Mouse (Mus musculus) midbrain, embryonic 14.5 days (tissue): Measurements from ENCODE around the gene Mgat4e. TPM values are rescaled to one million over a fixed set of nuclear protein-coding genes. Genes with fewer than 3 reads are reported as not detected.
"Not testable (repeated sequence)": the region's sequence is repeated elsewhere in the genome, so short reads cannot be mapped to it uniquely, and the experiment has no call there.

Source experiments
- ATAC-seq: fragments of 200-750 bp; cut with Nextera tagmentation; 2 replicates; pipeline ENCODE4 v1.8.0; 2017; ENCODE audit warnings: moderate number of reproducible peaks, moderate library complexity; ENCODE audit not compliant: low FRiP score, low TSS enrichment
- DNase-seq: peaks from one replicate; pipeline ENCODE4 v3.0.0-alpha.2; 2015
- H3K27ac ChIP-seq: fragments of 300-500 bp; sonication (generic); replicated peaks from 2 replicates; pipeline ENCODE4 v1.5.1; 2014; ENCODE audit warnings: mild to moderate bottlenecking, low read depth, low read length, moderate library complexity
- H3K27me3 ChIP-seq: fragments of 300-500 bp; sonication (generic); 2 replicates; pipeline ENCODE4 v1.6.1; 2014; ENCODE audit warnings: low read length, control low read depth, mixed read lengths; ENCODE audit not compliant: control insufficient read depth, insufficient read depth
- H3K36me3 ChIP-seq: fragments of 300-500 bp; sonication (generic); 2 replicates; pipeline ENCODE4 v1.6.1; 2014; ENCODE audit warnings: low read length, control low read depth; ENCODE audit not compliant: control insufficient read depth, insufficient read depth
- H3K4me1 ChIP-seq: fragments of 300-500 bp; sonication (generic); 2 replicates; pipeline ENCODE4 v1.6.1; 2014; ENCODE audit warnings: mild to moderate bottlenecking, antibody characterized with exemption, low read length, control low read depth; ENCODE audit not compliant: control insufficient read depth, insufficient read depth
- H3K4me2 ChIP-seq: fragments of 300-500 bp; sonication (generic); 2 replicates; pipeline ENCODE4 v1.6.1; 2014; ENCODE audit warnings: mild to moderate bottlenecking, low read length, moderate library complexity
- H3K4me3 ChIP-seq: fragments of 300-500 bp; sonication (generic); replicated peaks from 2 replicates; pipeline ENCODE4 v1.5.1; 2014; ENCODE audit warnings: low read depth, low read length
- H3K9ac ChIP-seq: fragments of 300-500 bp; sonication (generic); replicated peaks from 2 replicates; pipeline ENCODE4 v1.6.1; 2014; ENCODE audit warnings: mild to moderate bottlenecking, low read length, moderate library complexity
- H3K9me3 ChIP-seq: fragments of 300-500 bp; sonication (generic); 2 replicates; pipeline ENCODE4 v1.6.1; 2016; ENCODE audit warnings: low read length, control low read depth, mixed read lengths; ENCODE audit not compliant: control insufficient read depth
- WGBS: fragments of 180-500 bp; shearing (Covaris S2); extraction: QIAGEN DNeasy Blood & Tissue Kit; methylation state at CpG from one replicate; pipeline ENCODE4 v1.1.7; 2014; 5-methylcytosine and 5-hydroxymethylcytosine counted together
- polyA plus RNA-seq: library from polyadenylated mRNA; unstranded; fragments of >200 nt; fragmentation: Nextera tagmentation; extraction: Ambion mirVana; gene quantifications from 2 replicates; pipeline ENCODE4 v1.2.1, GENCODE M21; 2014

Gene Mgat4e
- polyA plus RNA-seq, 1 experiment from 2014 or later, result not detected

GRCm38 (mm10) chr1:134551869-134552268 is 2.4 kb upstream of the Mgat4e start:
- Histone ChIP-seq H3K9me3 (no peaks in the 10 kb centered on the region), H3K4me1 (0 out of 2 replicates have a peak, but pooled peaks cover 3% of the 10 kb centered on the region), H3K27me3 (no peaks in the 10 kb centered on the region), H3K9ac (no peak overlapping the region), H3K27ac (no peak overlapping the region), H3K4me2 (no peak overlapping the region), H3K4me3 (no peak overlapping the region), H3K36me3 (no peaks in the 10 kb centered on the region)
- ATAC-seq (no peak), DNase-seq (no peak)
- WGBS, result 89% methylated on average over 3 of the region's 3 CpGs

- Histone ChIP-seq H3K9ac (no peak overlapping the region), H3K4me2 (no peak overlapping the region)
Measured at GRCm38 (mm10) chr1:134548231-134548630, 1.3 kb downstream of the Mgat4e start.

GRCm38 (mm10) chr1:134540610-134541009 is 8.9 kb downstream of the Mgat4e start:
- H3K4me1 ChIP-seq, result no peaks in the 10 kb centered on the region
- WGBS, result 90% methylated on average over 10 of the region's 10 CpGs

More at GRCm38 (mm10) chr1:134548231-134548630, 1.3 kb downstream of the Mgat4e start:
- H3K4me3 ChIP-seq, result no peak overlapping the region
- 65% methylated on average over 4 of the region's 4 CpGs for whole genome bisulfite sequencing
- no peaks in the 10 kb centered on the region for H3K4me1 ChIP-seq
- DNase-seq, result no peak
- no peak for ATAC-seq
- H3K27me3 ChIP-seq, result no peaks in the 10 kb centered on the region
- H3K36me3 ChIP-seq, result no peaks in the 10 kb centered on the region
- H3K9me3 ChIP-seq, result peaks cover 6% of the 10 kb centered on the region; the same call in 1 of the 2 replicates
- no peak overlapping the region for H3K27ac ChIP-seq

GRCm38 (mm10) chr1:134535513-134535912 is 14.0 kb downstream of the Mgat4e start:
- Histone ChIP-seq H3K4me3 (no peak overlapping the region), H3K27me3 (no peaks in the 10 kb centered on the region), H3K4me1 (no peaks in the 10 kb centered on the region), H3K9me3 (no peaks in the 10 kb centered on the region), H3K27ac (no peak overlapping the region), H3K9ac (no peak overlapping the region), H3K36me3 (no peaks in the 10 kb centered on the region), H3K4me2 (no peak overlapping the region)
- ATAC-seq, result no peak
- WGBS, result 73% methylated on average over 3 of the region's 3 CpGs
- no peak for DNase-seq

More at GRCm38 (mm10) chr1:134540610-134541009, 8.9 kb downstream of the Mgat4e start:
- no peak overlapping the region for H3K4me3 ChIP-seq
- ATAC-seq (no peak), DNase-seq (no peak)
- H3K27ac ChIP-seq, result no peak overlapping the region
- no peaks in the 10 kb centered on the region for H3K36me3 ChIP-seq
- no peak overlapping the region for H3K9ac ChIP-seq
- peaks cover 6% of the 10 kb centered on the region; the same call in 1 of the 2 replicates for H3K9me3 ChIP-seq
- no peaks in the 10 kb centered on the region for H3K27me3 ChIP-seq
- H3K4me2 ChIP-seq, result no peak overlapping the region

- H3K9me3 ChIP-seq, result no peaks in the 10 kb centered on the region
- H3K27ac ChIP-seq, result no peak overlapping the region
- H3K4me3 ChIP-seq, result no peak overlapping the region
- H3K4me1 ChIP-seq, result no peaks in the 10 kb centered on the region
- DNase-seq (no peak), ATAC-seq (no peak)
- H3K4me2 ChIP-seq, result no peak overlapping the region
- no peaks in the 10 kb centered on the region for H3K36me3 ChIP-seq
- H3K27me3 ChIP-seq, result no peaks in the 10 kb centered on the region
- no peak overlapping the region for H3K9ac ChIP-seq
- 100% methylated on average over 1 of the region's 1 CpGs for WGBS
Measured at GRCm38 (mm10) chr1:134535054-134535453, 14.4 kb downstream of the Mgat4e start.

- H3K4me3 ChIP-seq, H3K4me1 ChIP-seq, ATAC-seq, H3K27me3 ChIP-seq, H3K36me3 ChIP-seq, H3K4me2 ChIP-seq, H3K27ac ChIP-seq, DNase-seq, H3K9ac ChIP-seq, H3K9me3 ChIP-seq: not testable (repeated sequence)
- 94% methylated on average over 10 of the region's 10 CpGs for WGBS
Measured at GRCm38 (mm10) chr1:134533710-134534109, 15.8 kb downstream of the Mgat4e start.

GRCm38 (mm10) chr1:134530618-134531017 is 18.9 kb downstream of the Mgat4e start:
- H3K4me1 ChIP-seq, result no peaks in the 10 kb centered on the region
- H3K36me3 ChIP-seq, result no peaks in the 10 kb centered on the region
- H3K9ac ChIP-seq, result no peak overlapping the region
- H3K9me3 ChIP-seq, result no peaks in the 10 kb centered on the region
- no peak overlapping the region for H3K27ac ChIP-seq
- DNase-seq (no peak), ATAC-seq (no peak)
- H3K4me3 ChIP-seq, result no peak overlapping the region
- 80% methylated on average over 6 of the region's 6 CpGs for WGBS
- H3K27me3 ChIP-seq, result no peaks in the 10 kb centered on the region
- no peak overlapping the region for H3K4me2 ChIP-seq

- no peak for DNase-seq
- 85% methylated on average over 6 of the region's 6 CpGs for WGBS
Measured at GRCm38 (mm10) chr1:134526752-134527151, 22.7 kb downstream of the Mgat4e start.

GRCm38 (mm10) chr1:134525015-134525414 is 24.5 kb downstream of the Mgat4e start:
- Histone ChIP-seq H3K36me3 (no peaks in the 10 kb centered on the region), H3K4me2 (no peak overlapping the region), H3K27ac (no peak overlapping the region), H3K9ac (no peak overlapping the region), H3K9me3 (no peaks in the 10 kb centered on the region), H3K4me3 (no peak overlapping the region), H3K4me1 (no peaks in the 10 kb centered on the region), H3K27me3 (no peaks in the 10 kb centered on the region)
- DNase-seq (no peak), ATAC-seq (no peak)
- 85% methylated on average over 1 of the region's 1 CpGs for WGBS

More at GRCm38 (mm10) chr1:134526752-134527151, 22.7 kb downstream of the Mgat4e start:
- H3K4me3 ChIP-seq, result no peak overlapping the region
- no peaks in the 10 kb centered on the region for H3K36me3 ChIP-seq
- ATAC-seq, result no peak
- no peak overlapping the region for H3K9ac ChIP-seq
- no peaks in the 10 kb centered on the region for H3K9me3 ChIP-seq
- no peak overlapping the region for H3K4me2 ChIP-seq
- H3K4me1 ChIP-seq, result no peaks in the 10 kb centered on the region
- no peaks in the 10 kb centered on the region for H3K27me3 ChIP-seq
- H3K27ac ChIP-seq, result no peak overlapping the region
